Mouse (Mus musculus) brain, embryonic 14.5 days (tissue): ENCODE measurements around the gene Wnk2.

ENCODE experiments used
- CTCF ChIP-seq: fragments of 200-500 bp; IDR thresholded peaks from 2 replicates; pipeline ENCODE4 v1.5.1; 2012; ENCODE audit warnings: inconsistent platforms, mild to moderate bottlenecking, moderate library complexity, borderline replicate concordance; ENCODE audit not compliant: insufficient read depth, insufficient read length; ENCODE audit errors: extremely low read depth
- POLR2A ChIP-seq: fragments of 200-500 bp; IDR thresholded peaks from 2 replicates; pipeline ENCODE4 v1.6.1; 2012; ENCODE audit warnings: mild to moderate bottlenecking, inconsistent platforms, borderline replicate concordance; ENCODE audit not compliant: poor library complexity, insufficient read depth, insufficient read length, severe bottlenecking; ENCODE audit errors: extremely low read depth

DNA sequence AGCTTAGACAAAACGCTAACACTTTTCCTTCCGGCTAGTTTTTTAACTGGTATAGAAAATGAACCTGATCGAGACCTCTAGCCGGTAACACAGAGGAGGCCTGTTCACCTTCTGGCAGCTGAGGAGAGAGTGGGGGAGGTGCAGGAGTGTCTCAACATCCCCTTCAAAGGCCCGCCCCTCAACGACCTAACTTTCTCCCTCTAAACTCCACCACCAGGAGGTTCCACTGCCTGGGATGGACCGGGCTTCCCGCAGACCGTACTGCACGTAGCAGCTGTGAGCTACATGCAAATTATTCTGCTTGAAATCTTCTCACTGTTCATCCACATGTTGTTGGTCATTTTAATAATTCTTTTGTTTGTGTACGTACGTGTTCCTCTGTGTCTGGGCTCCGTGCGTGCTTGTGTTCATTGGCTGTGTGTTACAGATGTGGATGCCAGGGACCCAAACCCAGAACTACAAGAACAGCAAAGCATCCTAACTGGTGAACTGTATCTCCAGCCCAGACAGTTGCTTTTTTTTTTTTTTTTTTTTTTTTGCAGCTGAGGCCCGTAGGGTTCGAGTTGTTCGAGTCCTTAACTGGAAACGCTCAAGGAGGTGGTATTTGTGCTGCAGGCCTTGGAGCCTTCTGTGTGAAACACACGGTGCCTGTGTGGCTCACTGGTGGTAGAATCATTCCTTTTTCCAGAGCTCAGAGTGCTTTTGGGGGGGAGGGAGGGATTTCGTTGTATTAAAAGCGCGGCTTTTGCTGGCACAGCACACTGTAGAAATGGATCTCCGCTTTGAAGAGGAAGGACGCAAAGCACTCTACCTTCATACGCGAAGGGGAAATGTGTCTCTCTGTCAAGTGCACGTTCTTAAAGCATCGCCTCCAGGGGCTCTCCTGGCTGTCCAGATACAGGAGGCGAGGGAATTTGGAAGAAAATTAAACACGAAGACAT, 132.2 kb downstream of the Wnk2 start:
- TF ChIP-seq POLR2A = no peak
- peak; percentile 40; the same call in 1 of the 2 replicates for TF ChIP-seq CTCF
